Mouse (Mus musculus): Measurements from ENCODE around the gene Elavl4. TPM values are rescaled to one million over a fixed set of nuclear protein-coding genes. Genes with fewer than 3 reads are reported as not detected.
A peak's percentile ranks its signal among the peaks of the same experiment; 100 is the strongest.

Elavl4 gene
- total RNA-seq (2022) = not detected

DNA sequence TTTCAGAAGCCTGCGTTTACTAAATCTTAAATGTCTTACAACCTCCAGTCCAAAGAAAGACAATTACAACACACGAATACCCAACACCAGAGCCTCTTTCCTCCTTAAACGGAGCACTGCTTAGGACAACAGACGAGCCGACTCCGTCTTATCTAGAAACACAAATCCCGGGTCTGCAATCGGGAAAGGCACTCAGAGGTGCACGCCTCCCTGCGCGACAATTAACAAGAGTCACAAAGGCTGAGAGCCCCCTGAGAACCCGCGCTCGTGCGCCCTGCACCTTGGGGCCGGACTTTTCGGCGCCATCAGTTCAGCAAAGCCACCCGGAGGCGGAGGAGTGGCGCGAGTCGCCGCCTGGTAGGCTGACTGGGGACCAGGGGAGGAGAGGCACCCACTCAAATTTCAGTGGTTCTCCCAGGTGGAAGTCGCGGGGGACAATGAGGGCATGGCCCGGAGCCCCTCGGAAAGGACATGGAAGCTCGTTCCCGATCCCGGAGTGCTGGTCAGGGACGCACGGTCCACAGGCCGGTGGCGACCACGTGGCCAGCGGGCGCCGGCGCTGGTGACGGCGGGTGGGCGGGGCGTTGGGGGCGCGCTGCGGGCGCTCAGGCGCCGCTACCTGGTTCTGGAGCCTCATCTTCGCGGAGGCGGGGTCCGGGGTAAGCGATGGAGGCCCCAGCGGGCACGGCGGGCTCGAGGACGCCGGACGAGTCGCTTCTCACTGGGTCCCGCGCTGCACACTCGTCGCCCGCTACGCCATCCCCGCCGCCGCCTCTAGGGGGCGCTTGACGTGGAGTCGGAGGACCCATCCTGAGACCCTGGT is at the start of gene Elavl4:
Gene Elavl4 (minus strand): TSS at position 732 of the 823 bp plus-strand sequence.
- peak in 1 of 2 experiments; percentile 2 for DNase-seq (ENCODE audit: low spot score in 2 of 2)

DNA sequence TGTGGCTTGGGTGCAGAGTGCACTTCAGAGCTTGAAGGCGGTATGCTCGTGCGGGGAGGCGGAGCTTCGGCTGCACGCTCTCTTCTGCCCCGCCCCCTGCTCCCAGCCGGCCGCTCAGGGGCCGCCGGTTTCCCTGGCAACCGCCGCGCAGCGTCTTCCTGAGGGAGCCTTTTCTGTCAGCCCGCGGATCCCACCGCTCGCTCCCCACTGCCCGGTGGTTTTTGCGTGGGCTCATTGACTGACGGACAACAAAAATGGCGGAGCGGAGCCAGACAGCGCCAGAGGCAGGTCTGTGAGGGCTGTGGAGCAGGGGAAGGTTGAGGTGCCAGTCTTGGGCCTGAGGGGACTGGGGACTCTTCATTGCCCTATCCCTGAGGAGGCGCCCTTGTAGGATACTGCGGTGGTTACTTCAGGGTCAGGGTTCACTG is 45.9 kb upstream of the Elavl4 start, which contains the start of gene Agbl4:
Gene Agbl4 (plus strand): TSS at position 44 of the 428 bp plus-strand sequence.
- no peak for DNase-seq (ENCODE audit: low spot score in 2 of 2)

DNA sequence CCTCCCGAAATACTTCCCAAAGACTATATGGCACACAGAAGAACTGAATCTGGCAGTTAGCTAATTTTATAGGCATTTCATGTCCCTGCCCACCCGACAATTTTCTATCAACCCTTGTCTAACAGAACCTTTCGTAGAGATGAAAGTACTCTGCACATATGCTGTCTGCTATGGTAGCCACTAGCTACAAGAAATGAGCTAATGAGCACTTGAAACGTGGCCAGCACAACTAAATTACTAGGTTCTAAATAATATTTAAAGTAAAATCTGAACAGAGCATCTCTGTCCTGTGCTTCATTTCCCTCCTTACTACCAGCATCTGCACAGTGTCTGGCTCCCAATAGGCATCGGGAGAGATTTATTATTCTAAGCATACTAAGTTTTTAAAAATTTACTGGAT is 44.5 kb upstream of the Elavl4 start:
- no peak for DNase-seq (ENCODE audit: low spot score in 2 of 2)

DNA sequence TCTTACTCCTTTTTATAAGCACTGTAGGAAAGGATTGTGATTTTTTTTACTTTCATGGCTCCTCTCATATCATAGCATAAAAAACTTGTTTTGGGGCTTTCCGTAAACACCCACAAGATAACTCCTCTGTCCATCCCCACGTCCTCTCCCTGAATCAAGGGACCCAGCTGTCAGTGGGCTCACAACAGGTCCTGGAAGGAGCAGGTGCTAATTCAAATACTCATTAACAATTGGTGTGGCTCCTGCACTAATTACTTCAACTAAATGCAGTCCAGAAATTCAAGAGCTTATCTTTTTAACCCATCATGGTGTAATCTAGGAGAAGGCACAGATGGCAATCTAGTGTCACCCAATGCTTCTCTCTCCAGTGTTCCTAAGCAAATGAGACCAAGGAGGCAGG is 8.9 kb upstream of the Elavl4 start:
- DNase-seq (ENCODE audit: low spot score in 2 of 2) = no peak

DNA sequence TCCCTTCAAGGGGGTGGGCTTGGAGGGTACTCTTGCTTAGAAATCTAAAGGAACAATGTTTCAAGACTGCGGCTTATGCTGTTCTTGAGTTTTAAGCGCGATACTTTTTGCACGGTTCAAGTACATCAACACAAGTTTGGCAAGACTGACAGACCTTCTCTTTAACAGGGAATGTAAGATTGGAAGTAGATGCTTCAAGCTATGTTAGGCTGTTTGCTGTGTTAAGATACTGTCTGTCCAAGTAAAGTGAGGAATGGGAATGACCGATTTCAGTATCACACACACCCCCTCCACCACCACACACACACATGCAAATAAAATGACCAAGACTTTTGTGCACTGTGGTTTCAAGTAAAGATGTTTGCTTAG is 276 bp upstream of the Elavl4 start:
- no peak for DNase-seq (ENCODE audit: low spot score in 2 of 2)

DNA sequence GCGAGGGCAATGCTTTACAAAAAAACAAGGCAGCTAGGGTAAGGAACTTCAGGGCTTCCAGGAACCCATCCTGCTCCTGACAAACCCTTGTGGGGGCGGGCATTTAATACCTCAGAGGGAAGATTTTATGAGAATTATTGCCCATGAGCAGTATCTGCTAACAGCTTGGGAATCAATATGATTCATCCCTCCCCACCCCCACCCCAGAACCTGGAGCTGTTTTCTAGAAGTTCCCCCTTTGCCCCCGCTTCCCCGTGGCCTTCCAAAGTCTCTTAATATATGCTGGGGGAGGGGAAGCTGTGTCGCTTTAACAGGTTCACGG is 892 bp downstream of the Elavl4 start:
- no peak for DNase-seq (ENCODE audit: low spot score in 2 of 2)

DNA sequence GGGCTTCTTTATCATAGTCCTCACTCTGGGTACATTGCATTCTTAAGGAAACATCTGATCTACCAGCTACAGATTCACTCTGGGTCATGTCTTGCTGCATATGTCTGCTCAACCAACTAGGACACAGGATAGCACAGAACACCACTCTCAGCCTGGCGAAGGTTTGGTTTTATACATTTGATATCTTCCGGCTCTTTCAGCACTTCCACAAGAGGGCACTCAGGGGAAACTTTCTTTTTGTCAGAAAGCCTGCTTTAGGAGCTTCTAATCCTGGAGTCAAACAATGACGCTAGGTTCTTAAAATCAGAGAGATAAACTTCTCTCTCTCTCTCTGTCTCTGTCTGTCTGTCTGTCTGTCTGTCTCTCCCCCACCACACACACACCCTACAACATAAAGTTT is 27.8 kb downstream of the Elavl4 start:
- no peak for DNase-seq (ENCODE audit: low spot score in 2 of 2)

DNA sequence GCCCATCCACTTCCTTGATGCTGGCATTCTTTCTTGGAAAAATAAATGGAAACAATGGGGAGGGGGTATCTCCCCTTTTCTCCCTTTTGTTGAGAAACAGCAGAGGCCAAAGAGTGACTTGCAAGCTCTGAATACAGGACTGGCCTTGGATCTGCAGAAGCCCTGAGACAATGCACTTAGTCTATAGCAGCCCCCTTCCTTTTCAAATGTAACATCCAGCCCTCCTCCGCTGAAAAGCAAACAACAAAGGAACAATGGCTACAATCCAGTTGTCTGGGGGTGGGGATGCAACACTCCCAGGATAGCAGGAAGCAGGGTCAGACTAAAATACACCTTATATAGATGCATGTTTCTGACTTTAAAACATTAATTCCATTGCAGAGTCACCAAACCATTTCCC is 39.6 kb downstream of the Elavl4 start:
- no peak for DNase-seq (ENCODE audit: low spot score in 2 of 2)

DNA sequence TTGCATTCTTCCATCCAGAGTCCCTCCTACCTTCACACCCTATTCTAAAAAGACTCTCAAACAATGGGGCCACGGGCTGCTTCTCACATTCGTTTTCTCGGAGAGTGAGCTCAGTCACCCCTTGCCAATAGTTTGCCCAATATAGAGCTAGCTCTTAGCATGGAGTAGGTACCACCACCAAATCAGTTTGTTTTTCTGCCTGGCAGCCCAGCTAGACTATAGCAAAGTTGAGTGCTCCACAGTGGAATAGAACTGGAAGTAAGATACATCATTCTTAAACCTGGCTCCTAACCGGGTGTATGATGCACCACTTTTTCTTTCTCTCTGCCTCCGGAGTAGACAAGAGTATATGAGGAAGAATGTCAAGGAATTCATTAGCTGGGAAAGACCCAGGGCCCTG is 44.7 kb downstream of the Elavl4 start:
- no peak for DNase-seq (ENCODE audit: low spot score in 2 of 2)

DNA sequence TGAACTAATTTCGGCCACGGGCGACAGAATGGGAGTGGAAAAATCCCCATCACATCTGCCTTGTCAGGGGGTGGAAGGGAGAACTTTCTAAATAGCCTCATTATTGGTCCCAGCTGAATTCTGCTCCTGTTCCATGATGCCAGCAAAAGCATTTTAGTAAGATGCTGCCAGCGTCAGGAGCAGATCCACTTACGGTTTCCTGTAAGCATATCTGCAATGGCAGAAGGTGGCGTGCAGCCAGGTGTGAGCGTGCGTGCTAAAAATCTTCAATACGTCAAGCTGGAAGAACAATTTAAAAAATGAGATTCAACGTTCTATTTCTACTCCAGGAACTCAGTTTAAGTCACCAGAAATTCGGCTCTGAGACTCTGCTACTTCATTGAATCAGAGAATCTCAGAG is 45.1 kb downstream of the Elavl4 start:
- DNase-seq (ENCODE audit: low spot score in 2 of 2) = no peak

DNA sequence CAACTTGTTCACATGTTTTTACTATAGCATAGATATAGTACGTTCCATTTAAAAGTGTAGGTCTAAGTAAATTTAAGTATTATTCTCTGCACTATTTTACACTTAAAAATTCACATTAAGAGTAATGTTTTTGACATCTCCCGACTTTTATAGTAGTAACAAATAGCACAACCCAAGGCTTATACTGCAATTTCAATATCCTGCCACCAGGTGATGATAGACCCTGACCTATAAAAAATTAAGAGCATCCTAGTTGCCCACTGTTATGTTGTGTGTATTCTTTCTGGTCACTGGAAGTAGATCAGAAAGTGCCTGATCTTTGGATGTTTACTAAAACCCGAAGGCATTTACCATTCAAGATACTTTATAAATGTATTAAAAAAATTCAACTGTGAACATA is 55.9 kb downstream of the Elavl4 start:
- no peak for DNase-seq (ENCODE audit: low spot score in 2 of 2)

DNA sequence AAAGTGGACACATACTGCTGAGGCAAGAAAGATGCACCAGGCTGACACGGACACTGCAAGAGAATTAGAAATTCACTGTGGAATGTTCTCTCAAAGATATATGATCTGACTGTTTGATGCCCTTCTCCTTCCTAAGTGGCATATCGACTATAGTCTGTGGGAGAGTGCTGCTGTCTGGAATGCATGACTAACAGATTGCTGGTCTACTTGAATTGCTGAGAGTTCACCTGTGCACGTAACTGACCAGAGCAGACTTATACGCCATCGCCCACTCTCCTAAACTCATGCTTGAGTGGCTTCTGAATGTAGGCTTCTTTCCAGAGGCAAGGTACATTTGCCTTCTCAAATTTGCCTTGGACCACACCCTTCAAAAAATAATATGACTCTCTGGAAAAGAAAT is 58.5 kb downstream of the Elavl4 start:
- DNase-seq (ENCODE audit: low spot score in 2 of 2) = no peak

DNA sequence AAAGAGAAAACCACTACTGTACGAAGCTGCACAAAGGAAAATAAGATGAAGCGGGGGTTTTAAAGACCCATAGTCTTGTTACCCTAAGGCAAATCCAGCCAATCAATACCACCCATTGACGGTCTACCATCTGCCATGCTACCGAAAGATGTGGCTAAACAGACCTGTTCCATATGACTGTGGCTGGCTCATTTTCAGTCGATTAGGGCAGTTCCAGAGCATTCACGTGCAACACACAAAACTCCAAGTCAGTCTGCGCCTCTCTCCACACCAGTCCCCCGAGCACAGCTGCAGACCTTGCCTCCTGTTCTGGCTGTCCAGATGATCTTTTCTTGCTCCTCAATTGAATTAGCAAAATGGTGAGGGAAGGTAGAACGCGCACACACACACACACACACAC is 59.2 kb downstream of the Elavl4 start:
- DNase-seq (ENCODE audit: low spot score in 2 of 2) = no peak

DNA sequence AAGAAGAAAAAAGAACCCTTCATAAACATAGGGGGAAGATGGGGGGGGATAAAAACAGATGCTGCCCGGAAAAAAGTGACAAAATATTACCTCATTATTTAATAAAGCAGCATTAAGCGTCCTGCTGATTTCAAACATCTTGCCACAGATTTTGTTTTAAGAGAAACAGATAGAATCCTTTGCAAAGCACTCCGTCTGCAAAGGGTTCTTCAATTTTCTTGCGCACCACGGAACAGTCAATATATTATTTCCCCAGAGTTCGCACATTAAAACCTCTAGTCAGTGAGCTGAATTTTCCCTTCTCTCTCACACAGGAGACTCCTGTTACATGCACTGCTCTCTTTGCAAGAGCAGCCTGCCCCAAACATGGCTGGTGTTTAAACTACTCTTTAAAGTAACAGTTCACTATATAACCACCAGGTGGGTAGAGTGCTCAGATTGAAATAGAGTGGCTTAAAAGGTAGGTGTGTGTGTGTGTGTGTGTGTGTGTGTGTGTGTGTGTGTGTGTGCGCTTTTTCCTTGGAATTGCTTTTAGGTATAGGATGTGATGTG is 61.1 kb downstream of the Elavl4 start:
- no peak for DNase-seq (ENCODE audit: low spot score in 2 of 2)

DNA sequence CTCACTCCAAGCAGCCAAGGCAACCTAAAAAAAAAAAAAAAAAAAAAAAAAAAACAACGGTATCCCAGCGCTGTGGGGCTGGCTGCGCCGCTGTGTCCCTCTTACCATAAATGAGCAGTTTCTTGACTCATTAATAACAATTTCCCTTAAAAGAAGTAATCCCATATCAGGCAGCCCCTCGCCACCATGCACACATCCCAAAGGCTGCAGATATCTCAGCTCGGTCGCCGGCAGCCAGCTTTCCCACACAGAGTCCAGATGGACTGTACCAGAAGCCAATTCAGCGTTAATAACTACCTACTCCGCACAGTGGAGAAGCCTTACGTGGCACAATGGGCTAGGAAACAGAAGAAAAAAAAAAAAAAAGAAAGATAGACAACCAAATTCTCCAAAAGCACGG is 61.7 kb downstream of the Elavl4 start:
- DNase-seq (ENCODE audit: low spot score in 2 of 2) = no peak

DNA sequence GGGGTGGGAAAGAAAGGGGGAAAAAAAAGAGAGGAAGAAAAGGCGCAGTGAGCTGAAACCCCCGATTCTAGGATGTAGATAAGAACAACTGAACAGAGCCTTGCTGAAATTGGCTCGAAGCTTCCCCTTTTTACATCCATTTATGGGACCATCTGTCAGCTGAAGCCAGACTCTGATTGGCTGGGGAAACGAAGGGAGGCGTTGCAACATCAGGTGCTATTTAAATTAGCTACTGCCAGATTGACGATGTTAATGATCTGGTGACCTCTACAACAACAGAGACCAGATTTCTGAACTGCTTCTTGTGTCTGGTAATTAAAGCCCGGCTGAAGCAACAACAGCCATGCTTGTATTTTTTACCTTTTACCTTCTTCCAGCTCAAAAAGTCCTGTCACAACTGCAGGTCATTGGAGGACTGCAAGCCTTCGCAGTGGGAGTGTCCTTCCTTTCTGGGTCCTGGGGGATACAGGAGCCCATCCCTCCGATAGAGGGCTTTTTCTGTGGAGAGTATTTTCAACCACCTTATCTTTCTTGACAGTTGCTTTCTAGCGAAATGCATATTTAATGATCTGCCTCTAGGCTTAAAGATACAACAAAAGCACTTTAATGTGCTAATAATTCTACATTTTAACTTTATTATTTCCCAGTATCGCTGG is 64.2 kb downstream of the Elavl4 start:
- DNase-seq (ENCODE audit: low spot score in 2 of 2) = no peak

DNA sequence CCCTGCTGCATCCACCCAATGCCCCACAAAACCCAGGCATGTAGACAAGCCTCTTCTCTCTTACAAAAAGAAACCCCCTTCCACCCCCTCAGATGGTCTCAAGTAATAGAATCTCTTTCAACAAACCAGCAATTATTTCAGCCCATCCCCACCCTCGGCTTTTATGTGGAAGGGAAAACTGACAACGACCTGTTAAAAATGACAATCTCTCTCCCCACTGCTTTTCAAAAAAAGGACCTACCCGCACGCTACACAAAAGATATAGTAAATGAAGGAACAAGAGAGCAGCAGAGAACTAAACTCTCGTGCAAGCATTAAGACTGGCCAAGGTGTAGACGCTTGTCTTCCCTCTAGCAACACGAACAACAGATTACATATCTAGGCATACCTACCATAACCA is 64.9 kb downstream of the Elavl4 start:
- no peak for DNase-seq (ENCODE audit: low spot score in 2 of 2)

DNA sequence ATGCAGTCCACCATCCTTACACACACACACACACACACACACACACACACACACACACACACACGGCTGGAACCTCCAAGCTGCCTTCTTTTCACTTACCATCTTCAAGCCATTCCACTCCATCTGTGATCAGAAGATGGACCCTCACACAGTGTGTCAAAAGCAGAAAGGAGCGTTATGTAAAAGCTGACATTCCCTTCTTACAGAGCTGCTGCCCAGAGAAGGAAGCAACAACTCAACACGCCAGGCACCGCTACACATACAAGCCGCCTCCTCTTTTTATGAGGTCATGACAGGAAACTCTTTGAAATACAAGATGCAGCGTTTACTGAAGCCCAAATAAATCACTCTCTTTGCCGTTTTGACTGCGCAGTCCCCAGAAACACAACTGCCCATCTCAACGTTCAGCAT is 65.3 kb downstream of the Elavl4 start:
- DNase-seq (ENCODE audit: low spot score in 2 of 2) = no peak

DNA sequence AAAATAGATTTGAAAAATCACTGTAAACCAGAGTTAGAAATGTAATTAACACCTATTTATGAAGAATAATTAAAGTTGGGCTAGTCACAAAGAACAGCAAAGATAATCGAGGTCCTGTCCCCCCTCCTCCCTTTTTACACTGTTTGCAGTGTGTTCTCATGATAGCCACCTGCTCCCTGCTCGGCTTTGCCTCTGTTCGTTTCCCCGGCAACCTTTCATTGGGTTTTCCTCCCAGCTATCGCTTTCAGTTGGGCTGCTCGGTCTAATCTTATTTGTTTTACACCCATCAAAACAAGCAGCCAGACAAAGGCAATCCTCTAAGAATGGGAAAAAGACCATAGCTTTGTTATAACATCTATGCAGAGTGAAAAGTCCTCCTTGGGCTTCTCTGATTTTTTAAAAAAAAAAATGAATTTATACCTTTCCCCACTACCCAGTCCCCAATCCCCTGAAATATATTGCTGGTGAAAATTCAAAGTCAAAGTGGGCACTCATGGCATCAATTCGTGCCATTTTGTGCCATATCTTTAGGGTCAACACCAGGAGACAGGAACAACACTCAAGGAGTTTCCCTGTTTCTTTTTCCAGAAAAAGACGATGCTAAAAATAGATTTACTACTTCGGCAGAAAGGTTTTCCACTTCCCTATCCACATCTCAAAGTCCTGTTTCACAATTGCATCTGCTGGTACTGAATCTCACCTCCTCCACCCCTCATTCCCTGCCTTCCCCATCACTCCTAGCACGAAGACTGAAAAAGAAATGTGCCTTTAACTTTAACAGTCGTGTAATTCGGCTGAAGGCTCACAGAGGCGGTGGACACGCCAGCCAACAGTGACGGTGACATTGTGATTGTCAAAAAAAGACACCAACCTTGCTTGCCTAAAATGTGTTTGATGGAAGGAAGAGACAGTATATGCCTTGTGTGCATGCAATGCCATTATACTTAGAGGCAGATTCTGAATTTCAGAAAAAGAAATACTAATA is 66.1 kb downstream of the Elavl4 start:
- no peak for DNase-seq (ENCODE audit: low spot score in 2 of 2)

DNA sequence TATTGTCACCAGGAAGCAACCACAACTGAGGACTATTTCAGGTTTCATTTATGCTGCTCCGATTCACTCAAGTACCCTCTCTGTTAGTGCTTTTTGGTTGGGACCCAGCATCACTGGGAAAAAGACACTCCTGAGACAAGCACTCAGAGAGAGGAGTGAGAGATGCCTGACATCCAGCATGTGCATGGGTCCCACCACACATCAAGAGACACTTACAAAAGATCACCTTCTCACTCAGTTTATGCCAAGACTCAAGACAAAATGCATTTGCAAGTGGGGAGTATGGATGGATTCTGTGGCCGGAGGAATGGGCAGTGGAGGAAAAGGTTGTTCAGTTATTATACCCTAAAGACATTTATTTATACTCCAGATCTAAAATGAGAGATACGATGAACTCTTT is 67.3 kb downstream of the Elavl4 start:
- no peak for DNase-seq (ENCODE audit: low spot score in 2 of 2)

DNA sequence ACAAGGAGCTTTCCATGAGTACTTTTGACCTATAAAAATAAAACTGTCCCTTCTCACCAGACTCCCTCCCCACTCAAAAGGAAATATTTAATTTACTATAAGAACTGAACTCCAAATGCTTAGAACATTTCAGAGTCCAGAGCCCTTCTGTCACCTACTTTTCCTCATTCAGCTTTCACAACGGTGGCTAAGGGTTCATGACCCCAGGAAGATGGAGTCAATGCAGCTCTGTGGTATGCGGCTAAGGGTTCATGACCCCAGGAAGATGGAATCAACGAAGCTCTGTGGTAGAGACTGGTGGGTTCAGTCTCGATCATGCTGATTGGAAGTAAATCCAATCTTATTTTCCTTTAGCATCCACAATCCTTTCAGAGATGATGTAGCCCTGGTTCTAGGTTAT is 81.7 kb downstream of the Elavl4 start:
- DNase-seq (ENCODE audit: low spot score in 2 of 2) = no peak

Measured in gastrocnemius, adult 8-10 months (tissue).